Mouse (Mus musculus) activated CD4-positive, CD25-positive, alpha-beta regulatory T cell, adult 4 months (primary cell): ENCODE measurements around the gene 6430571L13Rik. TPM values are rescaled to one million over a fixed set of nuclear protein-coding genes. Genes with fewer than 3 reads are reported as not detected.
"Not testable (repeated sequence)": the region's sequence is repeated elsewhere in the genome, so short reads cannot be mapped to it uniquely, and the experiment has no call there.

Source experiments
- ATAC-seq: one replicate; pipeline ENCODE4 v1.8.0; 2017
- polyA plus RNA-seq, 2 experiments: library from polyadenylated mRNA; unstranded; fragments of 100-300 nt; shearing (Covaris generic); gene quantifications; one replicate each; pipeline ENCODE4 v1.2.1; 2017

The 6430571L13Rik gene
- 1 to 10 TPM; 2.7 to 4.6 TPM for polyA plus RNA-seq

GRCm38 (mm10) chr9:107340267-107340859, at the start of gene 6430571L13Rik:
Gene 6430571L13Rik, plus strand, starts transcription at chr9:107340602.
- peak; percentile 65 for ATAC-seq

- ATAC-seq: no peak
Measured at GRCm38 (mm10) chr9:107290897-107291296, 49.5 kb upstream of the 6430571L13Rik start.

- ATAC-seq: no peak
Measured at GRCm38 (mm10) chr9:107294249-107294648, 46.2 kb upstream of the 6430571L13Rik start.

- peak; percentile 61 for ATAC-seq
Measured at GRCm38 (mm10) chr9:107295616-107296015, 44.8 kb upstream of the 6430571L13Rik start.

GRCm38 (mm10) chr9:107296016-107296040, 44.6 kb upstream of the 6430571L13Rik start, which contains the start of gene Cish:
Gene Cish, plus strand, starts transcription at chr9:107296026.
- ATAC-seq: no peak

GRCm38 (mm10) chr9:107296041-107296440, 44.4 kb upstream of the 6430571L13Rik start:
- peak; percentile 28 for ATAC-seq

GRCm38 (mm10) chr9:107296501-107296965, 43.9 kb upstream of the 6430571L13Rik start:
- peak; percentile 53 for ATAC-seq

- ATAC-seq: no peak
Measured at GRCm38 (mm10) chr9:107297059-107297458, 43.3 kb upstream of the 6430571L13Rik start.

- ATAC-seq: no peak
Measured at GRCm38 (mm10) chr9:107297658-107298057, 42.7 kb upstream of the 6430571L13Rik start.

GRCm38 (mm10) chr9:107298059-107298780, 42.2 kb upstream of the 6430571L13Rik start:
- peak; percentile 11 for ATAC-seq

- ATAC-seq: no peak
Measured at GRCm38 (mm10) chr9:107298876-107299275, 41.5 kb upstream of the 6430571L13Rik start.

- ATAC-seq: no peak
Measured at GRCm38 (mm10) chr9:107299783-107300182, 40.6 kb upstream of the 6430571L13Rik start.

- no peak for ATAC-seq
Measured at GRCm38 (mm10) chr9:107300224-107300973, 40.0 kb upstream of the 6430571L13Rik start.

GRCm38 (mm10) chr9:107301554-107302331, 38.7 kb upstream of the 6430571L13Rik start:
- ATAC-seq: no peak

- no peak for ATAC-seq
Measured at GRCm38 (mm10) chr9:107302592-107302991, 37.8 kb upstream of the 6430571L13Rik start.

GRCm38 (mm10) chr9:107303121-107303820, 37.1 kb upstream of the 6430571L13Rik start:
- peak; percentile 8 for ATAC-seq

GRCm38 (mm10) chr9:107303900-107304299, 36.5 kb upstream of the 6430571L13Rik start:
- no peak for ATAC-seq

GRCm38 (mm10) chr9:107304383-107304782, 36.0 kb upstream of the 6430571L13Rik start:
- no peak for ATAC-seq

GRCm38 (mm10) chr9:107305012-107305411, 35.4 kb upstream of the 6430571L13Rik start:
- no peak for ATAC-seq

GRCm38 (mm10) chr9:107305601-107306542, 34.5 kb upstream of the 6430571L13Rik start:
- peak; percentile 67 for ATAC-seq

- ATAC-seq: not testable (repeated sequence)
Measured at GRCm38 (mm10) chr9:107306673-107307072, 33.7 kb upstream of the 6430571L13Rik start.
